Mouse (Mus musculus): ENCODE data around the gene Ghr. TPM values are rescaled to one million over a fixed set of nuclear protein-coding genes. Genes with fewer than 3 reads are reported as not detected.

Gene Ghr
- polyA plus RNA-seq, 1 experiment from 2014 or later: 96.5 TPM

- ATAC-seq: no peak
- H3K36me3 ChIP-seq (ENCODE audit: control insufficient read depth, insufficient read depth, low read length): no peaks in the 10 kb centered on the region
- H3K4me1 ChIP-seq (ENCODE audit: control insufficient read depth, insufficient read depth, low read length): no peaks in the 10 kb centered on the region; the same call in 1 of the 2 replicates
- no peak overlapping the region for H3K4me3 ChIP-seq (ENCODE audit: low read length)
- H3K9ac ChIP-seq (ENCODE audit: low read depth, low read length): no peak overlapping the region
- H3K4me2 ChIP-seq (ENCODE audit: low read depth, low read length): no peak overlapping the region
- H3K27me3 ChIP-seq (replicated peaks; ENCODE audit: control insufficient read depth, insufficient read depth, low read length): no peaks in the 10 kb centered on the region
- H3K9me3 ChIP-seq (ENCODE audit: control insufficient read depth, low read length): no peaks in the 10 kb centered on the region
- H3K27ac ChIP-seq (ENCODE audit: low read length): no peak overlapping the region
These were observed 194.3 kb downstream of the Ghr start for GRCm38 (mm10) chr15:3389011-3389410.

DNA sequence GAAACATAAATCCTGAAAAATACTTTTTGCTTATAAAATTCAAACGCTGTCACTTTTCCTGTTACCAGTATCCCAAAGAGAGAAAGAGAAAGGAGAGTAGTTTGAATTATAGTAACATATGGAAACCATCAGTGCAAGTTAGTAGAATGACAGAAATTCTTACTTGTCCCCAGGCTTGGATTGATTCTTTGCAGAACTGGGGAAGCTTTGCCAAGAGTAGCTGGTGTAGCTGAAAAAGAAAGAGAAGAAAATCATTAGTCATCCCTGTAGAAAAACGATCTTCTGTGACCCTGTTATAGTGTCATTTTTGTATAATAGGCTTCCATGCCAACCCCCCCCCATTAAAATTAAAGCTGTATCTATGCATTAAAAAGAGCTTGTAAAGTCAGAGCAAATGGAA is 194.8 kb downstream of the Ghr start:
- H3K4me1 ChIP-seq (ENCODE audit: control insufficient read depth, insufficient read depth, low read length): no peaks in the 10 kb centered on the region; the same call in 1 of the 2 replicates
- no peaks in the 10 kb centered on the region for H3K9me3 ChIP-seq (ENCODE audit: control insufficient read depth, low read length)
- H3K27ac ChIP-seq (ENCODE audit: low read length): no peak overlapping the region
- WGBS: 52% methylated on average over 2 of the region's 2 CpGs
- no peak overlapping the region for H3K4me2 ChIP-seq (ENCODE audit: low read depth, low read length)
- no peaks in the 10 kb centered on the region for H3K27me3 ChIP-seq (replicated peaks; ENCODE audit: control insufficient read depth, insufficient read depth, low read length)
- ATAC-seq: no peak
- H3K36me3 ChIP-seq (ENCODE audit: control insufficient read depth, insufficient read depth, low read length): no peaks in the 10 kb centered on the region
- H3K4me3 ChIP-seq (ENCODE audit: low read length): no peak overlapping the region
- no peak overlapping the region for H3K9ac ChIP-seq (ENCODE audit: low read depth, low read length)

GRCm38 (mm10) chr15:3383788-3384187 is 199.5 kb downstream of the Ghr start:
- Histone ChIP-seq H3K4me2 (ENCODE audit: low read depth, low read length) (no peak overlapping the region), H3K27ac (ENCODE audit: low read length) (no peak overlapping the region), H3K36me3 (ENCODE audit: control insufficient read depth, insufficient read depth, low read length) (no peaks in the 10 kb centered on the region), H3K9ac (ENCODE audit: low read depth, low read length) (no peak overlapping the region), H3K4me1 (ENCODE audit: control insufficient read depth, insufficient read depth, low read length) (no peaks in the 10 kb centered on the region), H3K9me3 (ENCODE audit: control insufficient read depth, low read length) (no peaks in the 10 kb centered on the region), H3K27me3 (replicated peaks; ENCODE audit: control insufficient read depth, insufficient read depth, low read length) (no peaks in the 10 kb centered on the region), H3K4me3 (ENCODE audit: low read length) (no peak overlapping the region)
- ATAC-seq: no peak
- 33% methylated on average over 2 of the region's 2 CpGs for WGBS

DNA sequence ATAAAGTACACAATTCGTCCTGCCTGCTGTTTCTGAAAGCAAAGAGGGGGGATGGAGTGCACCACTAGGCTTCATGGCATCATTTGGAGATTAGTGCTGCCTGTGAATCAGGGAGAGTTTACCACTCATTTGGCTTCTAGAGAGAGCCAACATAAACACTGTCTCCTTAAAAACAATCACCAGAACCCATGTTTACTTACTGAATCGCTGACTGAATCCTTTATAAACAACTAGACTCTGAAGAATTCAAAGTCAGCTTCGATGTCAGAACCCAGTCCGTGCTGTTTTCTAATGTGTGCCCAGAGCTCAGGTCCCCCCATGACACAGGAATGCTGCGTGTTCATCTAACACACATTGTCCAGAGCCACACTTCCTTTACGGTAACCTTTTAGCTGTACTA is 201.9 kb downstream of the Ghr start:
- H3K27me3 ChIP-seq (replicated peaks; ENCODE audit: control insufficient read depth, insufficient read depth, low read length): no peaks in the 10 kb centered on the region
- ATAC-seq: peak; percentile 64
- H3K9me3 ChIP-seq (ENCODE audit: control insufficient read depth, low read length): no peaks in the 10 kb centered on the region
- no peak overlapping the region for H3K4me2 ChIP-seq (ENCODE audit: low read depth, low read length)
- H3K27ac ChIP-seq (ENCODE audit: low read length): peak overlapping the region; percentile 45
- H3K9ac ChIP-seq (ENCODE audit: low read depth, low read length): no peak overlapping the region
- H3K4me3 ChIP-seq (ENCODE audit: low read length): no peak overlapping the region
- WGBS: 34% methylated on average over 6 of the region's 6 CpGs
- H3K4me1 ChIP-seq (ENCODE audit: control insufficient read depth, insufficient read depth, low read length): no peaks in the 10 kb centered on the region
- H3K36me3 ChIP-seq (ENCODE audit: control insufficient read depth, insufficient read depth, low read length): no peaks in the 10 kb centered on the region

DNA sequence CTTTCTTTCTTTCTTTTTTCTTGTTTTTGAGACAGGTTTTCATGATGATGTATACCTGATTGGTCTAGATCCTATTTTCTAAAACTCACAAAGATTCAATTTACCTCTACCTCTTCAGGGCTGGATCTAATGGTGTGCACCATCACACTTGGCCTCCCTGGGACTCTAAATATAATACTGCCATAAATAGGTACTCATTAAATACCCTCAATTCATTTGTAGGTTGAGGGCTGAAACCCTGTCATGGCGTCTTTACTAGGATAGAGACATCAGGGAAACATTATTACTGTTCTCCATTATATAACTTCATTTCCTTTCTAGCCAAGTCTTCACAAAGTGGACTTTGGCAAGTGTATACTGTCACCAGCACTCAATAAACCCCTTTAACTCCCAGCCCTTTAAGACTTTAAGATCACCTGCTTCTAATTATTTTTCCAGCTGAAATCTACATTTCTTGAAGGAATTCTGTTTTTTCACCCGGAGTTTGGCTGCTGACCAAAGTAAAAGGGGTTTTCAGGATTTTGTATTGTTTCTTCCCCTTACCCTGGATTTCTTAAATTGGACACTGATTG is 214.9 kb downstream of the Ghr start:
- Histone ChIP-seq H3K4me2 (ENCODE audit: low read depth, low read length) (no peak overlapping the region), H3K27me3 (replicated peaks; ENCODE audit: control insufficient read depth, insufficient read depth, low read length) (no peaks in the 10 kb centered on the region), H3K4me1 (ENCODE audit: control insufficient read depth, insufficient read depth, low read length) (no peaks in the 10 kb centered on the region), H3K9me3 (ENCODE audit: control insufficient read depth, low read length) (0 out of 2 replicates have a peak, but pooled peaks cover 3% of the 10 kb centered on the region), H3K36me3 (ENCODE audit: control insufficient read depth, insufficient read depth, low read length) (no peaks in the 10 kb centered on the region; the same call in 1 of the 2 replicates), H3K4me3 (ENCODE audit: low read length) (no peak overlapping the region), H3K9ac (ENCODE audit: low read depth, low read length) (no peak overlapping the region), H3K27ac (ENCODE audit: low read length) (no peak overlapping the region)
- ATAC-seq: no peak
- 88% methylated on average over 2 of the region's 2 CpGs for WGBS

- H3K4me2 ChIP-seq (ENCODE audit: low read depth, low read length): peak overlapping the region; percentile 41
- ATAC-seq: 0 out of 2 replicates have a peak, but pooled peaks have one; percentile 44
- no peaks in the 10 kb centered on the region for H3K27me3 ChIP-seq (replicated peaks; ENCODE audit: control insufficient read depth, insufficient read depth, low read length)
- no peak overlapping the region for H3K9ac ChIP-seq (ENCODE audit: low read depth, low read length)
- no peak overlapping the region for H3K27ac ChIP-seq (ENCODE audit: low read length)
- 57% methylated on average over 4 of the region's 4 CpGs for WGBS
- H3K9me3 ChIP-seq (ENCODE audit: control insufficient read depth, low read length): no peaks in the 10 kb centered on the region
- peaks cover 5% of the 10 kb centered on the region; the same call in 1 of the 2 replicates for H3K4me1 ChIP-seq (ENCODE audit: control insufficient read depth, insufficient read depth, low read length)
- H3K4me3 ChIP-seq (ENCODE audit: low read length): peak overlapping the region; percentile 23
- H3K36me3 ChIP-seq (ENCODE audit: control insufficient read depth, insufficient read depth, low read length): no peaks in the 10 kb centered on the region
These were observed 227.1 kb downstream of the Ghr start for GRCm38 (mm10) chr15:3356073-3356766.

GRCm38 (mm10) chr15:3353696-3354095 is 229.6 kb downstream of the Ghr start:
- Histone ChIP-seq H3K9ac (ENCODE audit: low read depth, low read length) (no peak overlapping the region), H3K9me3 (ENCODE audit: control insufficient read depth, low read length) (no peaks in the 10 kb centered on the region), H3K4me2 (ENCODE audit: low read depth, low read length) (no peak overlapping the region), H3K27ac (ENCODE audit: low read length) (no peak overlapping the region), H3K4me3 (ENCODE audit: low read length) (no peak overlapping the region), H3K36me3 (ENCODE audit: control insufficient read depth, insufficient read depth, low read length) (no peaks in the 10 kb centered on the region), H3K27me3 (replicated peaks; ENCODE audit: control insufficient read depth, insufficient read depth, low read length) (no peaks in the 10 kb centered on the region), H3K4me1 (ENCODE audit: control insufficient read depth, insufficient read depth, low read length) (peaks cover 5% of the 10 kb centered on the region; the same call in 1 of the 2 replicates)
- ATAC-seq: no peak
- WGBS: 86% methylated on average over 2 of the region's 2 CpGs

GRCm38 (mm10) chr15:3349306-3350064 is 233.8 kb downstream of the Ghr start:
- no peak overlapping the region for H3K27ac ChIP-seq (ENCODE audit: low read length)
- ATAC-seq: no peak
- H3K27me3 ChIP-seq (replicated peaks; ENCODE audit: control insufficient read depth, insufficient read depth, low read length): no peaks in the 10 kb centered on the region
- WGBS: 74% methylated on average over 6 of the region's 6 CpGs
- no peak overlapping the region for H3K4me2 ChIP-seq (ENCODE audit: low read depth, low read length)
- no peak overlapping the region for H3K9ac ChIP-seq (ENCODE audit: low read depth, low read length)
- no peaks in the 10 kb centered on the region for H3K9me3 ChIP-seq (ENCODE audit: control insufficient read depth, low read length)
- no peaks in the 10 kb centered on the region; the same call in 1 of the 2 replicates for H3K36me3 ChIP-seq (ENCODE audit: control insufficient read depth, insufficient read depth, low read length)
- H3K4me1 ChIP-seq (ENCODE audit: control insufficient read depth, insufficient read depth, low read length): 0 out of 2 replicates have a peak, but pooled peaks cover 3% of the 10 kb centered on the region
- H3K4me3 ChIP-seq (ENCODE audit: low read length): no peak overlapping the region

GRCm38 (mm10) chr15:3346682-3347081 is 236.6 kb downstream of the Ghr start:
- H3K27ac ChIP-seq (ENCODE audit: low read length): no peak overlapping the region
- WGBS: 56% methylated on average over 3 of the region's 3 CpGs
- H3K4me1 ChIP-seq (ENCODE audit: control insufficient read depth, insufficient read depth, low read length): 0 out of 2 replicates have a peak, but pooled peaks cover 3% of the 10 kb centered on the region
- no peaks in the 10 kb centered on the region; the same call in 1 of the 2 replicates for H3K36me3 ChIP-seq (ENCODE audit: control insufficient read depth, insufficient read depth, low read length)
- H3K9ac ChIP-seq (ENCODE audit: low read depth, low read length): no peak overlapping the region
- no peak overlapping the region for H3K4me2 ChIP-seq (ENCODE audit: low read depth, low read length)
- ATAC-seq: no peak
- no peak overlapping the region for H3K4me3 ChIP-seq (ENCODE audit: low read length)
- no peaks in the 10 kb centered on the region for H3K27me3 ChIP-seq (replicated peaks; ENCODE audit: control insufficient read depth, insufficient read depth, low read length)
- H3K9me3 ChIP-seq (ENCODE audit: control insufficient read depth, low read length): no peaks in the 10 kb centered on the region
